Mouse (Mus musculus) C2C12 (cell line): ENCODE results near the gene Nav2. TPM values are rescaled to one million over a fixed set of nuclear protein-coding genes. Genes with fewer than 3 reads are reported as not detected.

Source experiments
- H3K27me3 ChIP-seq: one replicate; pipeline ENCODE4 v1.6.1; 2011; ENCODE audit not compliant: control insufficient read depth, insufficient read depth, insufficient read length
- H3K36me3 ChIP-seq: one replicate; pipeline ENCODE4 v1.6.1; 2011; ENCODE audit not compliant: control insufficient read depth, insufficient read depth
- H3K4me3 ChIP-seq: one replicate; pipeline ENCODE4 v1.5.1; 2011; ENCODE audit warnings: mild to moderate bottlenecking, control low read depth; ENCODE audit not compliant: poor library complexity, insufficient read depth, severe bottlenecking
- H3K79me2 ChIP-seq: one replicate; pipeline ENCODE4 v1.6.1; 2011; ENCODE audit not compliant: control insufficient read depth, insufficient read depth
- H3K79me3 ChIP-seq: one replicate; pipeline ENCODE4 v1.6.1; 2011; ENCODE audit warnings: low read depth, control low read depth
- H3ac ChIP-seq: one replicate; pipeline ENCODE3; 2011; ENCODE audit warnings: low read depth; ENCODE audit not compliant: control insufficient read depth, insufficient read length
- CEBPB ChIP-seq: IDR thresholded peaks from one replicate; pipeline ENCODE4 v1.6.1; 2011; ENCODE audit warnings: low read depth, mild to moderate bottlenecking, control low read depth, moderate library complexity
- CTCF ChIP-seq: IDR thresholded peaks from one replicate; pipeline ENCODE4 v1.5.1; 2011; ENCODE audit not compliant: control insufficient read depth, insufficient read depth, insufficient read length
- FOSL1 ChIP-seq: IDR thresholded peaks from one replicate; pipeline ENCODE4 v1.8.0; 2011; ENCODE audit warnings: mild to moderate bottlenecking, low read length; ENCODE audit not compliant: poor library complexity, insufficient read depth, severe bottlenecking
- MAX ChIP-seq: IDR thresholded peaks from one replicate; pipeline ENCODE4 v1.6.1; 2011; ENCODE audit warnings: mild to moderate bottlenecking, control low read depth
- MYOD1 ChIP-seq: IDR thresholded peaks from one replicate; pipeline ENCODE4 v1.6.1; 2011; ENCODE audit warnings: low read depth; ENCODE audit not compliant: control insufficient read depth, insufficient read length
- MYOG ChIP-seq: IDR thresholded peaks from one replicate; pipeline ENCODE4 v1.6.1; 2011; ENCODE audit not compliant: control insufficient read depth, insufficient read length; ENCODE audit errors: extremely low read depth
- USF1 ChIP-seq: IDR thresholded peaks from one replicate; pipeline ENCODE4 v1.6.1; 2011; ENCODE audit warnings: low read depth, mild to moderate bottlenecking, control low read depth, moderate library complexity
- polyA plus RNA-seq: library from polyadenylated mRNA; unstranded; fragments of >200 nt; fragmentation: generic; extraction: Trizol; gene quantifications from one replicate; pipeline ENCODE4 v1.2.1, GENCODE M21; 2012; ENCODE audit warnings: missing spikeins

Nav2 gene
- polyA plus RNA-seq, 1 experiment = 4.7 TPM

DNA sequence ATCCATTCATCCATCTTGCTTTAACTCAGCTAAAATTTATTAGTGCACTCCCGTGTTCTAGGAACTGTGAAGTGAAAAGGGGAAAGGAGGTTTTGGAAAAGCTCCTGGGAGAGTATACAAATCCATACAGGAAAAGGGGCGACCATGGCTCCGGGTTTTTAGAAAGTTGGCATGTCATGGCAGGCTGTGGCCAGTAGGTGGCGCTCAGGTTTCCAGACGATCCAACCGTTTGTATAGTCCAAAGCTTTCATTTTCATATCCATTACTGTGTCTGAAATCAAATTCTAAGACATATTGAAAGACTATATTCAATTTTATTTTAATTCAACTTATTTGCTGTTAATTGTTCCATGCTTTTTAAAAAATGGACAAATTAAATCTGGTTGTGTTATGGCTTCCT is 14.4 kb upstream of the Nav2 start:
- TF ChIP-seq CTCF (peak; percentile 51), FOSL1 (no peak), MAX (no peak)
- Histone ChIP-seq H3K79me2 (no peaks in the 10 kb centered on the region), H3ac (no peak overlapping the region), H3K79me3 (no peaks in the 10 kb centered on the region), H3K36me3 (no peaks in the 10 kb centered on the region), H3K4me3 (no peak overlapping the region), H3K27me3 (no peaks in the 10 kb centered on the region)

DNA sequence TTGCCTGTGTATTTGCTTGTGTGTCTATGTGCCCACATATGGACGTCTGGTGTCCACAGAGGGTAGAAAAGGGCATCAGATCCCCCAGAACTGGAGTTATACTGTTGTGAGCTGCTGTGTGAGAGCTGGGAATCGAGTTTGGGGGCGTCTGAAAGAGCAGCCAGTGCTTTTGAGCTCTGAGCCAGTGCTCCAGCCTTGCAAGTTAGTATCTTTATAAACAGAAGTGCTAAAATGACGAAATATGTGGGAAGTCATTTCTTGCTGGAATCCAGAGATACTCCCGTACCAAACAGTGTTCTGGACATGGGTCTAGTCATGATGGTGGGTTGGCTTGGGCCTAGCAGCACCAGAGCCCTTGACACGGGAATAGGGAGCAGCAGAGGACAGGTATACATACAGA is 13.8 kb upstream of the Nav2 start:
- Histone ChIP-seq H3K79me3 (no peaks in the 10 kb centered on the region), H3K4me3 (no peak overlapping the region), H3ac (no peak overlapping the region), H3K36me3 (no peaks in the 10 kb centered on the region), H3K79me2 (no peaks in the 10 kb centered on the region), H3K27me3 (no peaks in the 10 kb centered on the region)
- TF ChIP-seq MYOD1 (no peak), FOSL1 (no peak), MYOG (no peak), CTCF (no peak), MAX (no peak)

DNA sequence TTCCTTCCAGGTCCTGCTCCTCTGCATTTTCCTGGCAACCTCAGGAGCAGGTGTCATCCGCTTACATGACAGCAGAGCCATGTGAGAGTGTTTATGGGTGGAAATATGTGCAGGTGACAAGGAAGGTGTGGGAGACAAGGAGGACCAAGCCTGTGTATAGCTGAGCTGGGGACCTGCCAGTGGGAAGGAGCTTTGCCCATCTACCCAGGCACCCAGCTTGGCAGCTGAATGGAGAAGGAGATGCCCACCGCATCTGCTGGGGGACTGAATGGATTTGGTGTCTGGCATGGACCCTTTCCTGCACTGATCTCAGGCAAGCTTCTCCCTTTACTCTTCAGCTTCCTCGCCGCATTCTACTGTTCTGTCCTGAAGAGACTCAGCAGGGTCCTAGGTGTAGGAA is 13.0 kb upstream of the Nav2 start:
- TF ChIP-seq MAX = no peak

DNA sequence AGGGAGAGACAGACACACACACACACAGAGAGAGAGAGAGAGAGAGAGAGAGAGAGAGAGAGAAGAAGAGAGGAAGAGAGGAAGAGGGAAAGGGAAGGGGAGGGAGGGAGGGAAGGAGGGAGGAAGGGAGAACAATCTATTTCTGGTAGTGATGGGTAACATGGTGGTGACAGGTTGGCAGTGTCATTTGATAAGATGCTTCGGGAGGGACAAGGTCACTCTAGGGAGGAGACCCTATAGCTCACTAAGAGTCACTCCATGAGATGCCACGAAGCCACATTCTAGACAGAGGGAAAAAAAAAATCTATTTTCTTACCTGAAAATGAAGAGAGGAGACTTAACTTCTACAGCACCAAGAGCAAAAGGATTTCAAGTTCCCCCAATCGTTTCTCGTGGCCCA is 12.5 kb upstream of the Nav2 start:
- Histone ChIP-seq H3K36me3 (no peaks in the 10 kb centered on the region), H3K79me3 (no peaks in the 10 kb centered on the region), H3K27me3 (no peaks in the 10 kb centered on the region), H3ac (no peak overlapping the region), H3K4me3 (no peak overlapping the region), H3K79me2 (no peaks in the 10 kb centered on the region)
- TF ChIP-seq USF1 (no peak), FOSL1 (no peak), MAX (no peak), MYOG (no peak), CTCF (no peak), CEBPB (no peak), MYOD1 (no peak)

More for the DNA sequence above, 13.0 kb upstream of the Nav2 start:
- H3K27me3 ChIP-seq = no peaks in the 10 kb centered on the region
- H3K4me3 ChIP-seq = no peak overlapping the region
- no peaks in the 10 kb centered on the region for H3K79me3 ChIP-seq
- H3K36me3 ChIP-seq = no peaks in the 10 kb centered on the region
- no peak overlapping the region for H3ac ChIP-seq
- no peaks in the 10 kb centered on the region for H3K79me2 ChIP-seq

DNA sequence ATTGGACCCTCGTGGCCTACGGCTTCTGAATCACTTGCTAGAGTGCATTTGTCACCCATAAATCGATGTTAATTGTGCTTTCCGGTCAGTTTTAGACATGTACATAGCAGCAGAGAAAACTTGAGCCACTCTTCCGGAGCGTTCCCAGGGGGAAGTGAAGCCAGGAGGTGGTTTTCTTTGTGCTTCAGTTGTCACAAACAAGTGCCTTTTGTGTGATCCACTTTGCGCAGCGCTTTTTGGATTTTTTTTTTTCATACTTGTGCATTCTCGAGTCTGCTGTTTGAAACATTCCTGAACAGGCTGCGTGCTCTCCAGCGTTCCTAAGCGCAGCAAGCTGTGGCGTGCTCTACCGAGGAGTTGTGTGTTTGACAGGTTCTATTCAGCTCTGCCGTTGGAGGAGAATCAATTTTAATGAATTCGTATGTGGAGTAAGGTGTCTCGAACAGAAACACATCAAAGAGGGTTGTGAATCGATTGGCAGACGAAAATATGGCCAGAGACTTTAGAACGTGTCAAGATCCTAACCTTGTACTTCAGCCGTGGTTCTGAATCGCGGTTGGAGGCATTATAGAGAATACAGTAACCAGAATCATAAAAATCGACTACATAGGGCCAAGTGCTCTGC is 10.9 kb upstream of the Nav2 start:
- TF ChIP-seq CTCF = no peak
- TF ChIP-seq MAX = no peak
- TF ChIP-seq MYOG = no peak
- no peak for TF ChIP-seq MYOD1
- no peak for TF ChIP-seq USF1
- TF ChIP-seq FOSL1 = no peak
- TF ChIP-seq CEBPB = no peak
- Histone ChIP-seq H3K36me3 (no peaks in the 10 kb centered on the region), H3K27me3 (no peaks in the 10 kb centered on the region), H3ac (no peak overlapping the region), H3K79me3 (no peaks in the 10 kb centered on the region), H3K79me2 (no peaks in the 10 kb centered on the region), H3K4me3 (no peak overlapping the region)

DNA sequence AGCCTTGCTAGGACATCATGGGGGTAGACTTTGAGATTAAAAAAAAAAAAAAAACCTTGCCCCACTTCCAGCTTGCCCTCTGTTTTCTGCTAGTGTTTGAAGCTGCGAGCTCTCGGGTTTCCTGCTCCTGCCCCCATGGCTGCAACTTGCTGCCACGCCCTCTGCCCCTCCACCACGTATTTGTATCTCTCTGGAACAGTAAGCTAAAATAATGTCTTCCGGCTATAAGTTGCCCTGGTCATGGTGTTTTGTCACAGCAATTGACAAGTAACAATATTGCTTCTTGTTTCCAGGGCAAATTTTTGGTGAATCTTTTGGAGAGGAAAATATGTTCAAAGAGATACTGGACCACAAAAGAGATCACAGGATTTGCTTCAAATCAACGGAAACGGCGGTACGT is 10.1 kb upstream of the Nav2 start:
- Histone ChIP-seq H3K36me3 (no peaks in the 10 kb centered on the region), H3K4me3 (no peak overlapping the region), H3ac (no peak overlapping the region), H3K79me3 (no peaks in the 10 kb centered on the region), H3K27me3 (no peaks in the 10 kb centered on the region), H3K79me2 (no peaks in the 10 kb centered on the region)
- TF ChIP-seq MYOD1 (no peak), MYOG (no peak)
